Mouse (Mus musculus) bone marrow, adult 2 months (tissue): ENCODE data around the gene Nfatc4.

Experiments
- CTCF ChIP-seq: fragments of 200-500 bp; IDR thresholded peaks from 2 replicates; pipeline ENCODE4 v1.5.1; 2011; ENCODE audit warnings: low read length, control low read depth; ENCODE audit not compliant: control insufficient read depth, insufficient read depth
- POLR2A ChIP-seq: fragments of 200-500 bp; IDR thresholded peaks from 2 replicates; pipeline ENCODE4 v1.6.1; 2011; ENCODE audit warnings: low read depth, mild to moderate bottlenecking, control low read depth, low read length, borderline replicate concordance; ENCODE audit not compliant: control insufficient read depth

GRCm38 (mm10) chr14:55787731-55788130 lies 35.2 kb upstream of the Nfatc4 start:
- TF ChIP-seq CTCF: no peak
- no peak for TF ChIP-seq POLR2A
